Mouse (Mus musculus) skeletal muscle tissue, adult 2 months (tissue): ENCODE measurements around the gene Lcmt1.
A peak's percentile ranks its signal among the peaks of the same experiment; 100 is the strongest.

Experiments used
- DNase-seq: peaks from one replicate; pipeline ENCODE4 v3.0.0-alpha.2; 2012; ENCODE audit warnings: low read depth, low spot score

Gene Lcmt1

GRCm38 (mm10) chr7:123399286-123399685 lies 29.7 kb downstream of the Lcmt1 start:
- no peak for DNase-seq

- DNase-seq = no peak
Observed at GRCm38 (mm10) chr7:123401121-123401520, 31.5 kb downstream of the Lcmt1 start.

- no peak for DNase-seq
Observed at GRCm38 (mm10) chr7:123404198-123404597, 34.6 kb downstream of the Lcmt1 start.

- DNase-seq = peak; percentile 62
Observed at GRCm38 (mm10) chr7:123405619-123406018, 36.0 kb downstream of the Lcmt1 start.

- DNase-seq = no peak
Observed at GRCm38 (mm10) chr7:123406988-123407387, 37.4 kb downstream of the Lcmt1 start.

GRCm38 (mm10) chr7:123410502-123410901 lies 40.9 kb downstream of the Lcmt1 start:
- DNase-seq = no peak

- no peak for DNase-seq
Observed at GRCm38 (mm10) chr7:123411109-123411508, 41.5 kb downstream of the Lcmt1 start.

GRCm38 (mm10) chr7:123412143-123412542 lies 42.6 kb downstream of the Lcmt1 start:
- no peak for DNase-seq

GRCm38 (mm10) chr7:123416803-123417202 lies 47.2 kb downstream of the Lcmt1 start:
- DNase-seq = no peak

- DNase-seq = no peak
Observed at GRCm38 (mm10) chr7:123417661-123418060, 48.1 kb downstream of the Lcmt1 start.

GRCm38 (mm10) chr7:123419984-123420383 lies 50.4 kb downstream of the Lcmt1 start:
- DNase-seq = no peak

- no peak for DNase-seq
Observed at GRCm38 (mm10) chr7:123421958-123422357, 52.4 kb downstream of the Lcmt1 start.

GRCm38 (mm10) chr7:123424281-123424680 lies 54.7 kb downstream of the Lcmt1 start:
- no peak for DNase-seq

GRCm38 (mm10) chr7:123425134-123425757 lies 55.7 kb downstream of the Lcmt1 start:
- DNase-seq = no peak

- peak; percentile 30 for DNase-seq
Observed at GRCm38 (mm10) chr7:123429624-123430410, 60.2 kb downstream of the Lcmt1 start.

GRCm38 (mm10) chr7:123430411-123430705 lies 60.8 kb downstream of the Lcmt1 start:
- no peak for DNase-seq

GRCm38 (mm10) chr7:123431206-123431605 lies 61.6 kb downstream of the Lcmt1 start:
- DNase-seq = no peak

GRCm38 (mm10) chr7:123442079-123442478 lies 72.5 kb downstream of the Lcmt1 start:
- DNase-seq = no peak

- no peak for DNase-seq
Observed at GRCm38 (mm10) chr7:123448794-123449193, 79.2 kb downstream of the Lcmt1 start.

- DNase-seq = no peak
Observed at GRCm38 (mm10) chr7:123449676-123450075, 80.1 kb downstream of the Lcmt1 start.

- DNase-seq = no peak
Observed at GRCm38 (mm10) chr7:123450515-123450914, 80.9 kb downstream of the Lcmt1 start.

GRCm38 (mm10) chr7:123452551-123452950 lies 83.0 kb downstream of the Lcmt1 start:
- no peak for DNase-seq

- DNase-seq = peak; percentile 43
Observed at GRCm38 (mm10) chr7:123453066-123453465, 83.5 kb downstream of the Lcmt1 start.
